Mouse (Mus musculus) heart, embryonic 14.5 days (tissue): Measurements from ENCODE around the gene Mmp11. TPM values are rescaled to one million over a fixed set of nuclear protein-coding genes. Genes with fewer than 3 reads are reported as not detected.

ENCODE experiments used
- ATAC-seq: fragments of 200-750 bp; cut with Nextera tagmentation; 2 replicates; pipeline ENCODE4 v1.8.0; 2017; ENCODE audit warnings: low read depth, moderate TSS enrichment; ENCODE audit not compliant: insufficient number of reproducible peaks, insufficient read depth, low FRiP score
- H3K27ac ChIP-seq, 2 experiments: fragments of 200-500 bp in 1 of 2; fragments of 300-500 bp in 1 of 2; sonication (generic) in 1 of 2; replicated peaks in 1 of 2; 2 replicates each; pipeline ENCODE4 v1.5.1; 2012 to 2014; ENCODE audit warnings: low read depth in 2 of 2, low read length in 2 of 2, control low read depth in 1 of 2, mild to moderate bottlenecking in 1 of 2, mixed read lengths in 1 of 2; ENCODE audit not compliant: control insufficient read depth in 1 of 2, insufficient read depth in 1 of 2
- H3K27me3 ChIP-seq: fragments of 300-500 bp; sonication (generic); 2 replicates; pipeline ENCODE4 v1.6.1; 2014; ENCODE audit warnings: mild to moderate bottlenecking, low read length, control low read depth; ENCODE audit not compliant: control insufficient read depth, insufficient read depth
- H3K36me3 ChIP-seq: fragments of 300-500 bp; sonication (generic); 2 replicates; pipeline ENCODE4 v1.6.1; 2014; ENCODE audit warnings: mild to moderate bottlenecking, control low read depth, low read length, mixed read lengths; ENCODE audit not compliant: control insufficient read depth, insufficient read depth
- H3K4me1 ChIP-seq, 2 experiments: fragments of 200-500 bp in 1 of 2; fragments of 300-500 bp in 1 of 2; sonication (generic) in 1 of 2; 2 replicates each; pipeline ENCODE4 v1.6.1; 2012 to 2014; ENCODE audit warnings: low read length in 2 of 2, control low read depth in 1 of 2, mixed read lengths in 1 of 2; ENCODE audit not compliant: control insufficient read depth in 2 of 2, insufficient read depth in 2 of 2
- H3K4me2 ChIP-seq: fragments of 300-500 bp; sonication (generic); 2 replicates; pipeline ENCODE4 v1.6.1; 2014; ENCODE audit warnings: mild to moderate bottlenecking, low read length
- H3K4me3 ChIP-seq, 2 experiments: fragments of 200-500 bp in 1 of 2; fragments of 300-500 bp in 1 of 2; sonication (generic) in 1 of 2; 2 replicates each; pipeline ENCODE4 v1.5.1; 2012 to 2014; ENCODE audit warnings: low read length in 2 of 2, mild to moderate bottlenecking in 2 of 2, control low read depth in 1 of 2, low read depth in 1 of 2, moderate library complexity in 1 of 2; ENCODE audit not compliant: control insufficient read depth in 1 of 2, insufficient read depth in 1 of 2
- H3K9ac ChIP-seq: fragments of 300-500 bp; sonication (generic); 2 replicates; pipeline ENCODE4 v1.6.1; 2014; ENCODE audit warnings: mild to moderate bottlenecking, low read length
- H3K9me3 ChIP-seq: fragments of 300-500 bp; sonication (generic); 2 replicates; pipeline ENCODE4 v1.6.1; 2016; ENCODE audit warnings: low read length, control low read depth; ENCODE audit not compliant: control insufficient read depth
- WGBS: fragments of 180-500 bp; shearing (Covaris S2); extraction: QIAGEN DNeasy Blood & Tissue Kit; methylation state at CpG from one replicate; pipeline ENCODE4 v1.1.7; 2014; 5-methylcytosine and 5-hydroxymethylcytosine counted together
- polyA plus RNA-seq: library from polyadenylated mRNA; unstranded; fragments of >200 nt; fragmentation: Nextera tagmentation; extraction: Ambion mirVana; gene quantifications from 2 replicates; pipeline ENCODE4 v1.2.1, GENCODE M21; 2014

The Mmp11 gene
- polyA plus RNA-seq, 1 experiment from 2014 or later = 23.4 TPM

- no peak for ATAC-seq
These were observed 1.3 kb downstream of the Mmp11 start for GRCm38 (mm10) chr10:75934991-75935390.

GRCm38 (mm10) chr10:75932891-75933290 lies 3.4 kb downstream of the Mmp11 start, which contains the start of gene Chchd10:
Gene Chchd10 (plus strand): TSS chr10:75933130.
- 48% methylated on average over 6 of the region's 6 CpGs for WGBS
- Histone ChIP-seq H3K4me1 (peaks cover 31 to 34% of the 10 kb centered on the region in 2 experiments), H3K27me3 (peaks cover 11% of the 10 kb centered on the region), H3K9ac (peak within 1 kb of the TSS; percentile 77), H3K27ac (peak within 1 kb of the TSS; percentile 43 to 51; a peak in 3 of 4 replicates), H3K9me3 (no peaks in the 10 kb centered on the region), H3K36me3 (no peaks in the 10 kb centered on the region; the same call in 1 of the 2 replicates), H3K4me2 (peak within 1 kb of the TSS; percentile 81), H3K4me3 (peak within 1 kb of the TSS; percentile 56 to 81)
- no peak for ATAC-seq

More at GRCm38 (mm10) chr10:75934991-75935390, 1.3 kb downstream of the Mmp11 start:
- H3K9me3 ChIP-seq = no peaks in the 10 kb centered on the region
- H3K9ac ChIP-seq = no peak overlapping the region
- H3K27ac ChIP-seq = peak overlapping the region in 1 of 2 experiments; percentile 89; a peak in 1 of 4 replicates
- H3K4me3 ChIP-seq = peak overlapping the region in 1 of 2 experiments; percentile 72; a peak in 1 of 4 replicates
- WGBS = 76% methylated on average over 1 of the region's 1 CpGs
- H3K4me2 ChIP-seq = peak overlapping the region; percentile 62
- H3K27me3 ChIP-seq = peaks cover 8% of the 10 kb centered on the region
- peaks cover 12% of the 10 kb centered on the region; the same call in 1 of the 2 replicates for H3K36me3 ChIP-seq
- peaks cover 28 to 34% of the 10 kb centered on the region in 2 experiments for H3K4me1 ChIP-seq

DNA sequence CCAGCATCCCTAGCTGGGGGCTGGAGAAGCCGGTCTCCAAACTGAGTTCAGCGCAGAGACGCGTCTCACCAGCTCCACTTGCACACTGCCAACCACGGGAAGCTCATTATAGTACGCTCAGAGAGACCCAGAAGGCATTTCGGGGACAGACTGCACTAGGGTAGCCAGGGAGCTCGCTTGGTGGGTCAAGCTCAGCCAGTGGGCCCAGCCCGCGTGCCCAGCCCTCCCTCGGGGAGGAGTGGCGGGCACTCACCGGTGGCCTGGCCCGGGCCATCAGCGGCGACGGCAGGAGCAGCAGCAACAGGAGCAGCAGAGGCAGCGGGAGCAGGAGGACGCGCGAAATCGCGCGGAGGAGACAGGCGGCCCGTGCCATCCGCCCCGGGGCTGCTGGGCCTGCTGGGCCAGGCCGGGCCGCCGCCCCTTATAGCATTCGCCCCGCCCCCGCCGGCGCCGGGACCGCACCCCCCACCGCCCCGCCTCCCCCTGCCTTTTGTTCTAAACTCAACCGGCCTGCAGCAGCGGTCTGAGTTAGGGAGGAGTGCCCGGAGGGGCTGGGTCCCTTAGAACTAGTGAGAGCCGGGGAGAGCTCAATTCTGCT lies 4.1 kb downstream of the Mmp11 start:
- peak overlapping the region; percentile 81 for H3K4me2 ChIP-seq
- H3K27ac ChIP-seq = peak overlapping the region; percentile 43 to 51; a peak in 3 of 4 replicates
- H3K9ac ChIP-seq = peak overlapping the region; percentile 77
- 1% methylated on average over 29 of the region's 44 CpGs for WGBS
- H3K27me3 ChIP-seq = peaks cover 11% of the 10 kb centered on the region
- ATAC-seq = peak; percentile 52
- no peaks in the 10 kb centered on the region for H3K9me3 ChIP-seq
- peaks cover 3% of the 10 kb centered on the region; the same call in 1 of the 2 replicates for H3K36me3 ChIP-seq
- peaks cover 31% of the 10 kb centered on the region in 2 experiments for H3K4me1 ChIP-seq
- peak overlapping the region; percentile 56 to 81 for H3K4me3 ChIP-seq

DNA sequence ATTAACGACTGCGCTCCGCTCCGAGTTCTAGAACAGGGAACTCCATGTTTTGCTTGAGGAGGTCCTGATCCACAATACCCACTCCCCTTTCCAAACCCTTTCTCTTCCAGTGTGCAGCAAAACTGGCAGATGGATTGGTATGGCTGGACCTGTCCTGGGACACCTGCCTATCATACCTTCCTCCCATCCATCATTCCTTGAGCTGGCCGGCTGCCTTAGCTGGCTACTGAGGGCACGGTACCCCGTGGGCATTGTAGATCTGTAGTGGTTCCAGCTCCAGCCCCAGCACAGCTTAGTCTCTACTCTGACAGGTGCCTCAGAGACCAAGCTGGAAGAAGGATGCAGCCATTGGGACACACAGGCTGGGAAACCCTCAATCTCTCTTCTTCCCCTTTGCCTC lies 5.0 kb downstream of the Mmp11 start:
- H3K4me3 ChIP-seq = peak overlapping the region in 1 of 2 experiments; percentile 56; a peak in 3 of 4 replicates
- no peaks in the 10 kb centered on the region for H3K9me3 ChIP-seq
- H3K27me3 ChIP-seq = peaks cover 11% of the 10 kb centered on the region
- H3K9ac ChIP-seq = peak overlapping the region; percentile 77; the same call in 1 of the 2 replicates
- peaks cover 31% of the 10 kb centered on the region in 2 experiments for H3K4me1 ChIP-seq
- H3K4me2 ChIP-seq = peak overlapping the region; percentile 81
- peaks cover 6% of the 10 kb centered on the region; the same call in 1 of the 2 replicates for H3K36me3 ChIP-seq
- WGBS = 29% methylated on average over 7 of the region's 7 CpGs
- no peak overlapping the region for H3K27ac ChIP-seq
- no peak for ATAC-seq

GRCm38 (mm10) chr10:75930304-75930703 lies 6.0 kb downstream of the Mmp11 start:
- H3K27me3 ChIP-seq = peaks cover 11% of the 10 kb centered on the region
- no peak for ATAC-seq
- no peaks in the 10 kb centered on the region for H3K9me3 ChIP-seq
- H3K4me3 ChIP-seq = no peak overlapping the region
- 13% methylated on average over 6 of the region's 6 CpGs for WGBS
- peak overlapping the region; percentile 36 for H3K4me2 ChIP-seq
- no peak overlapping the region for H3K27ac ChIP-seq
- peaks cover 16% of the 10 kb centered on the region for H3K36me3 ChIP-seq
- peaks cover 28 to 29% of the 10 kb centered on the region in 2 experiments for H3K4me1 ChIP-seq
- no peak overlapping the region; the same call in 1 of the 2 replicates for H3K9ac ChIP-seq

DNA sequence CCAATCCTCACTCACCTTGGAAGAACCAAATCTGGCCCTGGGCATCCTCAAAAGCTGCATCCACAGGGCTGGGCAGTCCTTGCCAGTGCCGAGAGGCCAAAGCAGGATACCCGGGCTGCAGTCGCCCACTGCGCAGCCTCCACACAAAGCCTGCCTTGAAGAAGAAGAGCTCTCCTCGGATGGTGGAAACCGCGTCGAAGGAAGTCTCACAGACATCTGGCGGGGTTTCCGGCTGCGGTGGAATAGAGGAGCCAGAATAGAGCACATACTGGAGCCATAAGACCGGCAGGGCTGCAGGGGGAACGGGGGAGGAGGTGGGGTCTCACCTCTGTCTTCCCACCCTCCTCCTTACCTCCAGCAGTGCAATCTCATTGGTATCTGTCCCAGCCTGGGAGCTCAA lies 9.9 kb downstream of the Mmp11 start:
- no peak overlapping the region for H3K27ac ChIP-seq
- no peak overlapping the region for H3K4me3 ChIP-seq
- no peak overlapping the region for H3K4me2 ChIP-seq
- 60% methylated on average over 13 of the region's 13 CpGs for WGBS
- peaks cover 40% of the 10 kb centered on the region for H3K36me3 ChIP-seq
- no peak overlapping the region for H3K9ac ChIP-seq
- no peaks in the 10 kb centered on the region for H3K9me3 ChIP-seq
- ATAC-seq = no peak
- peaks cover 11 to 28% of the 10 kb centered on the region in 2 experiments for H3K4me1 ChIP-seq
- peaks cover 7% of the 10 kb centered on the region for H3K27me3 ChIP-seq

GRCm38 (mm10) chr10:75924324-75924723 lies 12.0 kb downstream of the Mmp11 start:
- H3K4me3 ChIP-seq = no peak overlapping the region
- no peak overlapping the region for H3K4me2 ChIP-seq
- peaks cover 45% of the 10 kb centered on the region for H3K36me3 ChIP-seq
- no peak overlapping the region for H3K9ac ChIP-seq
- H3K27ac ChIP-seq = no peak overlapping the region
- no peak for ATAC-seq
- peaks cover 2 to 22% of the 10 kb centered on the region in 2 experiments for H3K4me1 ChIP-seq
- WGBS = 49% methylated on average over 2 of the region's 2 CpGs
- H3K27me3 ChIP-seq = no peaks in the 10 kb centered on the region
- no peaks in the 10 kb centered on the region for H3K9me3 ChIP-seq
